Mouse (Mus musculus) telencephalon, adult 2 months (tissue): ENCODE results near the gene Rusc1.
"Not testable (repeated sequence)": the region's sequence is repeated elsewhere in the genome, so short reads cannot be mapped to it uniquely, and the experiment has no call there.

ENCODE experiments used
- DNase-seq: peaks from one replicate; pipeline ENCODE4 v3.0.0-alpha.2; 2011; ENCODE audit warnings: low read depth, low spot score

The Rusc1 gene

DNA sequence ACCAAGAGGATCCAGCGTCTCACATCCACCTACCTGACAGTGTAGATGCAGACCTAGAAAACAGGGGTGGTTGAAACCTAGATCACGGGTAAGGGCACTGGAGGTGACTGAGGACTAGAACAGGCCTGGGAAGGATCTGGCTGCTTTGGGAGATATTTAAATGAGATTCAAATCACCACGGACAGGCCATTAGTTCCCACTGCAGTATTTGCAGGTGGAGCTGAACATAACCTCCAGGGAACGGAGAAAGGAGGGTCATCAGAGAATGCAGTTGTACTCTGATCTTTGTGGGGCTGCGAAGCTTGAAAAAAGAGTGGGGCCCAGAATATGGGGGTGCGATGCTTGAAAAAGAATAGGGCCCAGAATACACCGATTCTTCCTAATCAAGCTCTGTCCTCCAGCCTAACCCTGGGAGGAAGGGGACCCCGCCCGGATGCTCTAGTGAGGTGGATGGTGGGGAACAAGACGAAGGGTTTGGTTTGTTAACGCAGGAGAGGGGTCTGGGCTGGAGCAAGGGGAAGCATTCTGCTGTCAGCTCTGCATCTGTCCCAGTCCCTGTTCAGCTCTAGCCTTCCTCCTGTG lies 511 bp downstream of the Rusc1 start:
- DNase-seq = no peak

DNA sequence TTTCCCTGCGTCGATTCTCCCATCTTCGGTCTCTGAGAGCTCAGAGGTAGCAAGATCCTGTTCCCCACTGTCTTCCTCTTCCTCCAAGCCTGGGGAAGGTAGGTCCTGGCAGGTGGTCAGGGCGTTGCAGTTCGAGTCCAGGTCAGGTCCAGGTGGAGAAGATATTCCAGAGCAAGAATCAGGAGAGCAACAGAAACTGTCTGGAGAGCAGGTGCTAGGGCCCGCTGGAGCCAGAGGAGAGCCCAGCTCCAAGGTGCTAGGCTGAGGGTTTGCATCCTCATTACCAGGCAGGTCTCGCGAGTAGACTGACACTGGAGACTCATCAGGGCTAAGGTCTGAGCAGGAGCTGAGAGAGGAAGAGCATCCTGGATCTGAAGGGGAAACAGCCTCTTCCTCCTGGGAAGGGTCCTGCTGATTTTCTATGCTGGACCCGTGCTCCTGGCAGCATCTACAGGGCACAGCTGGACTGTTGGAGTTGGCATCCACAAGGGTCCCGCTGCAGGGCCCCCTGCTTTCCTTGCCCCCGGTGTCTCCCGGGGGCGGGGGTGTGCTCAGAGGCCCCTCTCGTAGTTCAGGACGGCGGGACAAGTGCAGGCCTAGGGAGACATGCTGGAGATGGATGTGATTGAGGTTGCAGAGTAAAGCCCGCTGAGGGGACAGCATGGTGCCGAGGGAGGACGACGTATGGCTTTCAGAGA lies 1.2 kb downstream of the Rusc1 start:
- no peak for DNase-seq

DNA sequence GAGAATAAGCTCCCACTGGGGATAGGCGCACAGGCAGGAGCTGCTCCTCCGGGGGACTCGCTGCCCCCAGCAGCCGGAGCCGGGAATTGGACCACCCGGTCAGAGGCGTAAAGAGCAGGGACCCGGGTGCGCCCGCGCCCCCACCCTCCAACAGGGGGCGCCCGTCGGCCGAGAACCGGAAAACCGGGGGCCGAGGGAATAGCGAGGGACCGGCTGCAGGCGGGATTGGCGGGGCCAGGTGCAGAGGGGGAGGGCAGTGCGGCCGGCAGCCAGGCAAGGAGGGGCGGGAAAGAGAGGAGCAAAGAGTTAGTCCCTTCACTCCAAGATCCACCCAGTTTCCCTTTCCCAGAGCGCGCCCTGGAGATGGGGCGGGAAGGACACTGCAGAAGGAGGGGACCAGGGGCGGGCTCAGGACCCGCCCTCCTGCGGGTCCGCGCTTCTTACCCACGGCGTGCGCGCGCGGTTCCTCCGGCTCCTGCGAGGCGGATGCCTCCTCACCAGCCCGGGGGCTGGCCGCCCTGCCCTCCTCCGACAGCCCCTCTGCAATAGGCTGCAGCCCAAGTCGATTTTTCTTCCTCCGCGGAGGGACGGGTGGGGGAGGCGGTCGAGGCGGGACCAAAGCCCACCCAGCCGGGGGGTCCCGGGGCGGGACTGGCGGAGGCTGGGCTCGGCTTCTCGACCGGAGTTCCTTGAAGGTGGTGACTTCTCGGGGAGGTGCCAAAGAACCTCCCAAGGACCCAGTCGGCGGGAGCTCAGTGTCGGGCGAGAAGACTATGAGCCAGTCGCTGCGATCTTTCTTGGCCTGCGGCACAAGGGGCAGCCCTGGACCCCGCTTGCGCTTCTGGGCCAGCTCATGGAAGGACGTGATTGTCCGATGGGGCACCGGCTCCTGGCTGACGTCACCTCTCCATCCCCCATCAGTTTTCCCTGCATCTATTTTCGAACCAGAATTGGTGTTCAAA lies 2.1 kb downstream of the Rusc1 start:
- DNase-seq = peak; percentile 78

DNA sequence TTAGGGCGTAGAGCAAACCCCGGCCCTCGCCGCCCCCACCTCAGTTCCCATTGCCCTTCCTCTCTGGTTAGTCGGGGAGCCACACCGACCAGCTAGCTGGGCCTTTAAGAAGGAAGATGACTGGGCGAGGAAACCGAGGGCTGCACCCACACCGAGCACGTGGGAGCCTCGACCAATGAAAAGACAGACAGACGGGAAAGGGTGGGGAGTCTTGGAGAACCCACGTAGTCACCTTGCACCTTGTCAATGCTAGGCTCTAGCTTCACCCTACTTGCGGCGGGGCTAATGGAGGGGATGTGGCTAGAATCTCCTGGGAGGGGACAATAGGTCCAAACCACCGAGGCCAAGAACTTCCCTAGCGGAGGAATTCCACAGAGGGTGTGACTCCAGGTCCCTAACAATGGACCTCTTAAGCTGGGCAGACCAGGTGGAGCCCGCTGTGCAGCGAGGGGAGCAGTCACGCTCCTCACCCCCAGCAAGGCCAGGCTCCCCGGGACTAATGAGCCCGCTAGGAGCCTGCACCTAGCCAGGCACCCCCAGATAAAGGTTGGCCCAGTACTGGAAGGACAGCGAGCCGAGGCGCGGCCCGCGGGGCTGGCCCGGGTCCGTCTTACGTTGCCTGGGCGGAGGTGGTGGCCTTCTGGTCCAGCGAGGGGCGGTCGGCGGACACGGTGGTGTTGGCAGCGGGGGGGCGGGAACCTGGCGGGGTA lies 3.1 kb downstream of the Rusc1 start:
- peak; percentile 94 for DNase-seq

DNA sequence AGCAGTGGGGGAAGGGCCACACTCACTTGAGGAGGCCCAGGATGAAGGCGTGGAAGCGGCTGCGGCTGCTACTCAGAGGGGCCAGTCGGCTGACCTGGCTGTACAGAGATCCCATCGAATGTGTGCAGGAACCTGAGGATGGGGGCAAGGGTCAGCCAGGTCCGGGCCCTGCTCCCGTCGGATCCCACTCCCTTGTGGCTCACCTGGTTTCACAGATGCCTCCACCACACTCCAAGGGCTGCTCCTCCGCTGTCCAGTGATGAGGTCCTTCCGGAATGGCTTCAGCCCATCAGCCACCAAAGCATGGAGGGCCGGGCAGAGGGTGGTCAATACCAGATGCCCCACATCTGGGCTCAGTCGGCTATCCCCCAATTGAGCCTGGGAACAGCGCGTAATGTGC lies 4.1 kb downstream of the Rusc1 start:
- DNase-seq = no peak

DNA sequence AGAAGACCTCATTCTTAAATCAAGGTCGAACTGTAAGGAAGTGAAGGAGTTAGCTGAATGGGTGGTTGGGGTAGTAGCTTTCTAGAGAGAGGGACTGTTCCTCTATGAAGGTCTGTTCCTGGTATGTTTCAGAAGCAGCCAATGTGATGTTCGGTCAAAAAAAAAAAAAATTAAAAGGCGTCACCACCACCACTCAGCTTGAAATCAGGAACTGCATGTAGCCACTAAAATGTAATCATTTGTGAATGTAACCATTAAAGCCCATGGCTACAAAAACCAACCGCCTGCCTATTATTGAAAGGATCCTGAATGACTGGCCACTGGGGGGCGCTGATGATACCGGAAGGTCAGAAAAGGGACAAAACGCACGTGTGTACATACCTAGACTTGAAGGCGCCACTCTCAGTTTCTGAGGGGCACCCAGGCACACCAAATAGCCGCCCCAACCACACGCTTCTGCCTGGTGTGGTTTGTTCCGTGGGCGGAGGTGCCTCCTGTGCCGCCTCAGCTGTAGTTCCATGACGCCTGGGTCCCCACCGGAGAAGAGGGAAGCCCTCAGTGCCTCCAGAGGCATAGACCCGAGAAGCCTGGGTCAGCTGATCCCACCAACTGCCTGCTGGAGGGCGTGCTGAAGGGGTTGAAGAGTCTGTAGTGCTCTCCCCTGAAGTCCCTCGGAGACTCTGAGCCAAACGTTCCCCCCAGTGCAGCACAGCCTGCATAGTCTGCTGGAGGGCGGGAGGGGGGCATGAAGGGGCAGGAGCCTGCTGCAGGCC lies 5.6 kb downstream of the Rusc1 start:
- no peak for DNase-seq

DNA sequence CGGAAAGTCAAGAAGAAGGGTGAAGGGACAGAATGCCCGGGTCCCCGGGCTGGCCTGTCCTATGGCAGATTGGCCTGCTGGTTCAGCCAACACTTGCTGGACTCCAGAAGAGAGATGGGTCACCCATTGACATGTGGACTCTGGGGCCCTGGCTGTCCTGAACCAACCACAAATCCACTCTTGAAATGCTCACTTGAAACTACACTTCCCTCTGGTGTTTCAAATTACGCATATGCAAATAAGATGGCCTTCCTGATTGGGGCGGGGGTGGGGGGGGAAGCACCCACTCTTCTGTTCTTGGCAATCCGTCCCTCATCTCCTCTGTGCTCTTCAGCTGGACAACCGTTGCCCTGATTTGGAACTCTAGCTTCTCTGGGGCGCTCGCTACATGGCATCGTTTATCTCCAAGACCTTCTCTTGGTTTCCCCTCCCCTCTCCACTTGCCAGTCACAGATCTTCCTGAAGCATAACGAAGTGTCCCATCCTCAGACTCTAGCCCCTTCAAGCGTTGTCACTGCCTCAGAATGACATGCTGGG lies 8.4 kb downstream of the Rusc1 start:
- no peak for DNase-seq

DNA sequence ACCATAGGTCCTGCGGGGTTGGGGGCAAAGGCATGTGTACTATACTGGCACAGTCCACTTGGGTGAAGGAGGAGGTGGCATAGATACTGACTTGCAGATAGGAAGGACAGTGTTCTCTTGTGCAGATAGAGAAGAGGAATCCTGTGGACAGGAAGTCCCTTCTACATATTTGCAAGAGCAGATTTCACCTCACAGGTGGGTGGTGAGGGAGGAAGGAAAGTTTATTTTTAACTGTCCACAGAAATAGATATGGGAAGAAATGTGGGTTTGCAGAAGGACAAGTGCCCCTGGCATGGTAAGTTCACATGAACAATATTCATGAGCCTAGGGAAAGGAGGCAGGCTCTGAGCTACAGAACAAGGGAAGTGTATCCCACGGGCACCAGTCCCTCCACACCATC lies 9.0 kb downstream of the Rusc1 start:
- no peak for DNase-seq

DNA sequence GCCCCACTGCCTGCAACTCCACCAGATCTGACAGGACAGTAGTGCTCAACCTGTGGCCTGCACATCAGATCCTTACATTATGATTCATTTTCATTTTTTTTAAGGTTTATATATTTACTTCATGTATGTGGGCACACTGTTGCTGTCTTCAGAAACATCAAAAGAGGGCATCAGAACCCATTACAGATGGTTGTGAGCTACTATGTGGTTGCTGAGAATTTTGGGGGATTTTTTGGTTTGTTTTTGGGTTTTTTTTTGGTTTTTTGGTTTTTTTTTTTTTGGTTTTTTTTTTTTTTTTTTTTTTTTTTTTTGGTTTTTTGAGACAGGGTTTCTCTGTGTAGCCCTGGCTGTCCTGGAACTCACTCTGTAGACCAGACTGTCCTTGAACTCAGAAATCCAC lies 10.8 kb downstream of the Rusc1 start:
- not testable (repeated sequence) for DNase-seq

DNA sequence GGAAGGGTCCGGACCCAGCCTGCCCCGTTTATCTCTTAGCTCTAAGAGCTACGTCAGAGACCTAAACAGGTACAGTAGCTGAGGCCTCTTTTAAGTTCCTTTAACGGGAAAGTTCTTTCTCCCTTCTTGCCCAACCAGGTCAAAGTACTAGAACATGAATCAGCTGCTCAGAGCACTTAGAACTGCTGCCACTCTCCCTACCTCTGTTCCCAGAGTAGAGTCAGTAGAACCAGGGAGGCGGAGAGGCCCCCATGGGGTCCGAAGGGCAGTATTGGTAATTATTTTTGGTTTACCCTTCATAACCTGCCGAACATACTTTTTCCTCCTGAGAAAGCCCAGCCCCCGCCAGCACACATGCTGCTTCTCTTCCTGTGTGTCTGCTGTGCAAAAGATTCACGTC lies 15.7 kb downstream of the Rusc1 start:
- DNase-seq = no peak

DNA sequence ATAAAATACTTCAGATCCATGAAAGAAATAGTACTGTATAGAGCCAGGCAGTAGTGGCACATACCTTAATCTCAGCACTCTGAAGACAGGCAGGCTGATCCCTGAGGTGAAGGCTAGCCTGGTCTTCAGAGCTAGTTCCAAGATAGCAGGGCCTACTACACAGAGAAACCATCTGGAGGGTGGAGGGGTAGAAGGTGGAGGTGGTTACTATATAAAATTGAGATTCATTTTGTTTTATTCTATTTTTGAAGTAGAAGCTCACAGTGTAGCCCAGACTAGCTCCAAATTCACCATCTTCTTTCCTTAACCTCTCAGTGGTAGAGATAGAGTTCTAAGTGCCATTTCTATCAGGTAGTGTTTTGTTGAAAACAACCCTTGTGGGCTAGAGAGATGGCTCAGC lies 25.8 kb downstream of the Rusc1 start:
- peak; percentile 58 for DNase-seq

DNA sequence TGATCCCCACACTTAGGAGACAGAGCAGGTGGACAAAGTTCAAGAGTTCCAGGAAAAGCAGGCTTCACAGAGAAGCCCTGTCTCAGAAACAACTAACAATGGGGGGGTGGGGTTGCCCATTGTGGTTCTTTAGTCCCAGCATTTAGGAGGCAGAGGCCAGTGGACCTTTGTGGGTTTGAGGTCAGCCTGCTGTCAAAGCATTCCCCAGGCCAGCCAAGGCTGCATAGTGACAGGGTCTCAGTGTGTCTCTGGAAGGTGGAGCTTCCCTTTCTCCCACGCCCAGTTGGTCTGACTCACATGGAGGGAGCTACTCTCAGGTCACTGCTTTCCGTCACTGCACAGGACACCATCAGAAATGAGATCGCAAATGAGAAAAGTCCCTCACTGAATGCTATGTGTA lies 31.4 kb downstream of the Rusc1 start:
- no peak for DNase-seq

DNA sequence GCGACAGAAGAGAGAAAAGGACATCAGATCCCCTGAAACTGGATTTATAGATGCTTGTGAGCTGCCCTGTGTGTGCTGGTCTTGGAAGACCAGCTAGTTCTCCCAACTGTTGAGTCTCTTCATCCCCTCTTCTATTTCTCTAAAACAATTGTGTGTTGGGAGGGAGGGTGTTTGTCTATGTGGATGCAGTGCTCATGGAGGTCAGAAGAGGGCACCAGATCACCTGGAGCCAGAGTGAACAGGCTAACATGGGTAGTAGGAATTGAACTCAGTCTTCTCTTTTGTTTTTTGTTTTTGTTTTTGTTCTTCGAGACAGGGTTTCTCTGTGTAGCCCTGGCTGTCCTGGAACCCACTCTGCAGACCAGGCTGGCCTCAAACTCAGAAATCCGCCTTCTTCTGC lies 34.3 kb downstream of the Rusc1 start:
- DNase-seq = no peak

DNA sequence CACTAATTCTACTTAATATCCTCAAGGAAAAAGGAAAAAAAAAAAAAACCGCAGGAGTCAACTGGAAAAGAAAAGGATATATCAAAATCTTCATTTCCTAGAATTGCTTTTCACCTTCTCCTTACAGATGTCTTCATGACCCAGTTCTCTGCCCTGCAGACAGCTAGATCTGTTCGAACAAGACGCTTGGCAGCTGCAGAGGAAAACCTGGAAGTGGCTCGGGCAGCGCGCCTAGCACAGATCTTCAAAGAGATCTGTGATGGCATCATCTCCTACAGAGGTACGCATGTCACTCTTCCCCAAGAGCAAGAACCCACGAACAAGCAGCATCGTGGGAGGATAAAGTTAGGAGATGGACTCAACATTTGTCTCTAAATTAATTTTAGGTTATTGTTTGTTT lies 34.8 kb downstream of the Rusc1 start:
- DNase-seq = peak; percentile 32

DNA sequence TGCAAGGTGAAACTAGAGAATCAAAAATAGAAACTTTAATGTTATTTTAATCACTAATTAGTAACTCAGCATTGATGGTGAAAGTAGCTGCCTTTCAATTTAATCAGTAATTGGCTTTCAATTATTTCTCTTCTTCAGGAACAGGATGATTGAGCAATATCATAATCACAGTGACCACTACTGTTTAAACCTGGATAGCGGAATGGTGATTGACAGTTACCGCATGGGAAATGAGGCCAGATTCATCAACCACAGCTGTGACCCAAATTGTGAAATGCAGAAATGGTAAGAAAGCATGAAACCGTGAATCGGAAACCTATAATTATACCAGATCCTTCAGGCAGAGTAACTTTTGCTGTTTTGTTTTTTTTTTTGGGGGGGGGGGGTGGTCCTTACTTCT lies 49.8 kb downstream of the Rusc1 start:
- no peak for DNase-seq
